Mouse (Mus musculus): ENCODE measurements at regions not wholly inside any gene's neighbourhood (a gene's known extent, or its start where the extent isn't known, plus 50 kb on each side); places are given as distances from the start of the nearest gene placed in this dataset.

- H3K4me3 ChIP-seq (ENCODE audit: insufficient read depth in 1 of 2, low read depth in 2 of 2, low read length in 2 of 2): no peak overlapping the region
- WGBS (ENCODE audit: insufficient replicate concordance): 46% methylated on average over 1 of the region's 1 CpGs
- no peak overlapping the region for H3K4me2 ChIP-seq (ENCODE audit: low read depth)
- no peaks in the 10 kb centered on the region for H3K27me3 ChIP-seq (ENCODE audit: control insufficient read depth, insufficient read depth, low read length)
- H3K36me3 ChIP-seq (replicated peaks; ENCODE audit: control insufficient read depth, insufficient read depth, low read depth): no peaks in the 10 kb centered on the region
- no peak overlapping the region for H3K27ac ChIP-seq
- no peak overlapping the region for H3K9ac ChIP-seq (replicated peaks)
- no peaks in the 10 kb centered on the region for H3K4me1 ChIP-seq (replicated peaks; ENCODE audit: control insufficient read depth in 2 of 2, insufficient read depth in 2 of 2, low read length in 1 of 2)
- no peak for DNase-seq (ENCODE audit: low read depth in 3 of 3, low spot score in 3 of 3)
- TF ChIP-seq EP300 (IDR thresholded peaks at IDR 0.05; ENCODE audit: low read depth): no peak
- TF ChIP-seq CTCF (IDR thresholded peaks at IDR 0.05; ENCODE audit: low read depth): no peak
- no peaks in the 10 kb centered on the region for H3K9me3 ChIP-seq (ENCODE audit: control insufficient read depth, low read length)
- no peak for ATAC-seq (ENCODE audit: insufficient read depth)
Observed at GRCm38 (mm10) chr5:47225247-47225646, 757.7 kb upstream of the Slit2 start.

GRCm38 (mm10) chr5:47236094-47236493 is 746.8 kb upstream of the Slit2 start:
- no peak overlapping the region for H3K27ac ChIP-seq
- ATAC-seq (ENCODE audit: insufficient read depth) (no peak), DNase-seq (ENCODE audit: low read depth in 3 of 3, low spot score in 3 of 3) (no peak)
- TF ChIP-seq EP300 (IDR thresholded peaks at IDR 0.05; ENCODE audit: low read depth) (no peak), CTCF (IDR thresholded peaks at IDR 0.05; ENCODE audit: low read depth) (no peak)
- no peak overlapping the region for H3K4me2 ChIP-seq (ENCODE audit: low read depth)
- no peaks in the 10 kb centered on the region for H3K36me3 ChIP-seq (replicated peaks; ENCODE audit: control insufficient read depth, insufficient read depth, low read depth)
- no peaks in the 10 kb centered on the region for H3K4me1 ChIP-seq (replicated peaks; ENCODE audit: control insufficient read depth in 2 of 2, insufficient read depth in 2 of 2, low read length in 1 of 2)
- H3K9ac ChIP-seq (replicated peaks): no peak overlapping the region
- WGBS (ENCODE audit: insufficient replicate concordance): 6% methylated on average over 1 of the region's 1 CpGs
- H3K4me3 ChIP-seq (ENCODE audit: insufficient read depth in 1 of 2, low read depth in 2 of 2, low read length in 2 of 2): no peak overlapping the region
- no peaks in the 10 kb centered on the region for H3K9me3 ChIP-seq (ENCODE audit: control insufficient read depth, low read length)
- H3K27me3 ChIP-seq (ENCODE audit: control insufficient read depth, insufficient read depth, low read length): no peaks in the 10 kb centered on the region

- no peaks in the 10 kb centered on the region for H3K9me3 ChIP-seq (ENCODE audit: control insufficient read depth, low read length)
- DNase-seq (ENCODE audit: low read depth in 3 of 3, low spot score in 3 of 3) (no peak), ATAC-seq (ENCODE audit: insufficient read depth) (no peak)
- no peaks in the 10 kb centered on the region for H3K27me3 ChIP-seq (ENCODE audit: control insufficient read depth, insufficient read depth, low read length)
- H3K36me3 ChIP-seq (replicated peaks; ENCODE audit: control insufficient read depth, insufficient read depth, low read depth): no peaks in the 10 kb centered on the region
- 42% methylated on average over 2 of the region's 2 CpGs for WGBS (ENCODE audit: insufficient replicate concordance)
- no peak overlapping the region for H3K27ac ChIP-seq
- H3K9ac ChIP-seq (replicated peaks): no peak overlapping the region
- TF ChIP-seq EP300 (IDR thresholded peaks at IDR 0.05; ENCODE audit: low read depth) (no peak), CTCF (IDR thresholded peaks at IDR 0.05; ENCODE audit: low read depth) (no peak)
- H3K4me1 ChIP-seq (replicated peaks; ENCODE audit: control insufficient read depth in 2 of 2, insufficient read depth in 2 of 2, low read length in 1 of 2): no peaks in the 10 kb centered on the region
- H3K4me2 ChIP-seq (ENCODE audit: low read depth): no peak overlapping the region
- H3K4me3 ChIP-seq (ENCODE audit: insufficient read depth in 1 of 2, low read depth in 2 of 2, low read length in 2 of 2): no peak overlapping the region
Observed at GRCm38 (mm10) chr5:47240060-47240459, 742.9 kb upstream of the Slit2 start.

GRCm38 (mm10) chr5:47240586-47240985 is 742.4 kb upstream of the Slit2 start:
- Histone ChIP-seq H3K36me3 (replicated peaks; ENCODE audit: control insufficient read depth, insufficient read depth, low read depth) (no peaks in the 10 kb centered on the region), H3K4me1 (replicated peaks; ENCODE audit: control insufficient read depth in 2 of 2, insufficient read depth in 2 of 2, low read length in 1 of 2) (no peaks in the 10 kb centered on the region), H3K4me2 (ENCODE audit: low read depth) (no peak overlapping the region), H3K9me3 (ENCODE audit: control insufficient read depth, low read length) (no peaks in the 10 kb centered on the region), H3K4me3 (ENCODE audit: insufficient read depth in 1 of 2, low read depth in 2 of 2, low read length in 2 of 2) (no peak overlapping the region), H3K27ac (no peak overlapping the region), H3K27me3 (ENCODE audit: control insufficient read depth, insufficient read depth, low read length) (no peaks in the 10 kb centered on the region), H3K9ac (replicated peaks) (no peak overlapping the region)
- TF ChIP-seq CTCF (IDR thresholded peaks at IDR 0.05; ENCODE audit: low read depth) (no peak), EP300 (IDR thresholded peaks at IDR 0.05; ENCODE audit: low read depth) (no peak)
- WGBS (ENCODE audit: insufficient replicate concordance): 50% methylated on average over 7 of the region's 7 CpGs
- ATAC-seq (ENCODE audit: insufficient read depth) (no peak), DNase-seq (ENCODE audit: low read depth in 3 of 3, low spot score in 3 of 3) (no peak)

- Histone ChIP-seq H3K9ac (replicated peaks) (no peak overlapping the region), H3K9me3 (ENCODE audit: control insufficient read depth, low read length) (no peaks in the 10 kb centered on the region), H3K27ac (no peak overlapping the region), H3K27me3 (ENCODE audit: control insufficient read depth, insufficient read depth, low read length) (no peaks in the 10 kb centered on the region), H3K4me1 (replicated peaks; ENCODE audit: control insufficient read depth in 2 of 2, insufficient read depth in 2 of 2, low read length in 1 of 2) (no peaks in the 10 kb centered on the region), H3K36me3 (replicated peaks; ENCODE audit: control insufficient read depth, insufficient read depth, low read depth) (no peaks in the 10 kb centered on the region), H3K4me3 (ENCODE audit: insufficient read depth in 1 of 2, low read depth in 2 of 2, low read length in 2 of 2) (no peak overlapping the region), H3K4me2 (ENCODE audit: low read depth) (no peak overlapping the region)
- DNase-seq (ENCODE audit: low read depth in 3 of 3, low spot score in 3 of 3): no peak
- no peak for ATAC-seq (ENCODE audit: insufficient read depth)
- TF ChIP-seq CTCF (IDR thresholded peaks at IDR 0.05; ENCODE audit: low read depth): no peak
- no peak for TF ChIP-seq EP300 (IDR thresholded peaks at IDR 0.05; ENCODE audit: low read depth)
Observed at GRCm38 (mm10) chr5:47254835-47255369, 728.0 kb upstream of the Slit2 start.
